Mouse (Mus musculus) heart, embryonic 16.5 days (tissue): ENCODE measurements around the gene Optn. TPM values are rescaled to one million over a fixed set of nuclear protein-coding genes. Genes with fewer than 3 reads are reported as not detected.

Experiments used
- ATAC-seq: fragments of 200-750 bp; cut with Nextera tagmentation; replicated peaks from 2 replicates; pipeline ENCODE4 v1.8.0; 2017; ENCODE audit warnings: moderate number of reproducible peaks; ENCODE audit not compliant: insufficient read depth, low FRiP score; ENCODE audit errors: extremely low read depth
- H3K27ac ChIP-seq: fragments of 300-500 bp; sonication (generic); 2 replicates; pipeline ENCODE4 v1.5.1; 2014; ENCODE audit warnings: mild to moderate bottlenecking, low read length, control low read depth, moderate library complexity
- H3K27me3 ChIP-seq: fragments of 300-500 bp; sonication (generic); 2 replicates; pipeline ENCODE4 v1.6.1; 2014; ENCODE audit warnings: low read length, mixed read lengths; ENCODE audit not compliant: control insufficient read depth, insufficient read depth
- H3K36me3 ChIP-seq: fragments of 300-500 bp; sonication (generic); 2 replicates; pipeline ENCODE4 v1.6.1; 2014; ENCODE audit not compliant: control insufficient read depth, insufficient read depth
- H3K4me1 ChIP-seq: fragments of 300-500 bp; sonication (generic); 2 replicates; pipeline ENCODE4 v1.6.1; 2014; ENCODE audit warnings: low read length, mixed read lengths; ENCODE audit not compliant: control insufficient read depth, insufficient read depth
- H3K4me2 ChIP-seq: fragments of 300-500 bp; sonication (generic); 2 replicates; pipeline ENCODE4 v1.6.1; 2014; ENCODE audit warnings: low read depth, mild to moderate bottlenecking, control low read depth, low read length
- H3K4me3 ChIP-seq: fragments of 300-500 bp; sonication (generic); 2 replicates; pipeline ENCODE4 v1.5.1; 2014; ENCODE audit warnings: mild to moderate bottlenecking, control low read depth, low read length
- H3K9ac ChIP-seq: fragments of 300-500 bp; sonication (generic); 2 replicates; pipeline ENCODE4 v1.6.1; 2014; ENCODE audit warnings: low read length, control low read depth
- H3K9me3 ChIP-seq: fragments of 300-500 bp; sonication (generic); replicated peaks from 2 replicates; pipeline ENCODE4 v1.6.1; 2016; ENCODE audit warnings: low read length; ENCODE audit not compliant: control insufficient read depth
- WGBS: fragments of 180-500 bp; shearing (Covaris S2); extraction: QIAGEN DNeasy Blood & Tissue Kit; methylation state at CpG from one replicate; pipeline ENCODE4 v1.1.7; 2014; 5-methylcytosine and 5-hydroxymethylcytosine counted together
- polyA plus RNA-seq: library from polyadenylated mRNA; unstranded; fragments of >200 nt; fragmentation: Nextera tagmentation; extraction: Ambion mirVana; gene quantifications from 2 replicates; pipeline ENCODE4 v1.2.1, GENCODE M21; 2015

Optn gene
- polyA plus RNA-seq, 1 experiment from 2014 or later = 17.9 TPM

- Histone ChIP-seq H3K27ac (no peak overlapping the region), H3K4me3 (no peak overlapping the region), H3K4me1 (no peaks in the 10 kb centered on the region; the same call in 1 of the 2 replicates), H3K9ac (no peak overlapping the region), H3K36me3 (no peaks in the 10 kb centered on the region), H3K9me3 (no peaks in the 10 kb centered on the region), H3K27me3 (no peaks in the 10 kb centered on the region), H3K4me2 (no peak overlapping the region)
- ATAC-seq = no peak
- 41% methylated on average over 13 of the region's 13 CpGs for WGBS
These were observed 18.4 kb downstream of the Optn start for GRCm38 (mm10) chr2:5045269-5045965.

GRCm38 (mm10) chr2:5044321-5044720, 19.5 kb downstream of the Optn start:
- 52% methylated on average over 3 of the region's 3 CpGs for WGBS
- Histone ChIP-seq H3K9me3 (no peaks in the 10 kb centered on the region), H3K4me3 (no peak overlapping the region), H3K9ac (no peak overlapping the region), H3K27me3 (no peaks in the 10 kb centered on the region), H3K27ac (no peak overlapping the region), H3K4me2 (no peak overlapping the region), H3K36me3 (no peaks in the 10 kb centered on the region), H3K4me1 (no peaks in the 10 kb centered on the region; the same call in 1 of the 2 replicates)
- ATAC-seq = no peak

GRCm38 (mm10) chr2:5043476-5043761, 20.4 kb downstream of the Optn start:
- Histone ChIP-seq H3K36me3 (no peaks in the 10 kb centered on the region), H3K4me2 (no peak overlapping the region), H3K27me3 (no peaks in the 10 kb centered on the region), H3K9ac (no peak overlapping the region), H3K9me3 (no peaks in the 10 kb centered on the region), H3K4me1 (no peaks in the 10 kb centered on the region; the same call in 1 of the 2 replicates), H3K27ac (no peak overlapping the region), H3K4me3 (no peak overlapping the region)
- no peak for ATAC-seq
- 89% methylated on average over 2 of the region's 2 CpGs for WGBS

- no peaks in the 10 kb centered on the region for H3K27me3 ChIP-seq
- ATAC-seq = no peak
- no peak overlapping the region for H3K4me3 ChIP-seq
- no peaks in the 10 kb centered on the region; the same call in 1 of the 2 replicates for H3K4me1 ChIP-seq
- no peaks in the 10 kb centered on the region for H3K36me3 ChIP-seq
- no peak overlapping the region for H3K4me2 ChIP-seq
- H3K27ac ChIP-seq = no peak overlapping the region
- no peak overlapping the region for H3K9ac ChIP-seq
- no peaks in the 10 kb centered on the region for H3K9me3 ChIP-seq
- WGBS = 60% methylated on average over 11 of the region's 11 CpGs
These were observed 21.0 kb downstream of the Optn start for GRCm38 (mm10) chr2:5042616-5043475.

- Histone ChIP-seq H3K4me1 (no peaks in the 10 kb centered on the region; the same call in 1 of the 2 replicates), H3K27me3 (no peaks in the 10 kb centered on the region), H3K4me2 (no peak overlapping the region), H3K9ac (no peak overlapping the region), H3K27ac (no peak overlapping the region), H3K4me3 (no peak overlapping the region), H3K36me3 (no peaks in the 10 kb centered on the region), H3K9me3 (no peaks in the 10 kb centered on the region)
- no peak for ATAC-seq
- 76% methylated on average over 5 of the region's 5 CpGs for WGBS
These were observed 22.0 kb downstream of the Optn start for GRCm38 (mm10) chr2:5041854-5042253.

- Histone ChIP-seq H3K36me3 (no peaks in the 10 kb centered on the region), H3K4me2 (no peak overlapping the region)
These were observed 23.3 kb downstream of the Optn start for GRCm38 (mm10) chr2:5040281-5041161.

GRCm38 (mm10) chr2:5039350-5040170, 24.3 kb downstream of the Optn start:
- Histone ChIP-seq H3K4me1 (no peaks in the 10 kb centered on the region; the same call in 1 of the 2 replicates), H3K27ac (no peak overlapping the region), H3K36me3 (no peaks in the 10 kb centered on the region), H3K27me3 (no peaks in the 10 kb centered on the region), H3K9ac (no peak overlapping the region), H3K4me2 (no peak overlapping the region), H3K4me3 (no peak overlapping the region), H3K9me3 (no peaks in the 10 kb centered on the region)
- no peak for ATAC-seq
- 71% methylated on average over 13 of the region's 13 CpGs for WGBS

More at GRCm38 (mm10) chr2:5040281-5041161, 23.3 kb downstream of the Optn start:
- 86% methylated on average over 12 of the region's 12 CpGs for WGBS
- Histone ChIP-seq H3K4me1 (no peaks in the 10 kb centered on the region; the same call in 1 of the 2 replicates), H3K4me3 (no peak overlapping the region), H3K27ac (no peak overlapping the region), H3K9ac (no peak overlapping the region), H3K27me3 (no peaks in the 10 kb centered on the region), H3K9me3 (no peaks in the 10 kb centered on the region)
- ATAC-seq = no peak

GRCm38 (mm10) chr2:5038320-5038719, 25.5 kb downstream of the Optn start:
- Histone ChIP-seq H3K4me2 (no peak overlapping the region), H3K36me3 (no peaks in the 10 kb centered on the region), H3K9ac (no peak overlapping the region), H3K4me3 (no peak overlapping the region), H3K9me3 (no peaks in the 10 kb centered on the region), H3K27ac (no peak overlapping the region), H3K4me1 (peaks cover 1% of the 10 kb centered on the region; the same call in 1 of the 2 replicates), H3K27me3 (no peaks in the 10 kb centered on the region)
- no peak for ATAC-seq
- 85% methylated on average over 5 of the region's 5 CpGs for WGBS
